Mouse (Mus musculus) ES-E14 (cell line): ENCODE measurements around the gene Rab17.

Experiments used
- MAFK ChIP-seq: IDR thresholded peaks from 2 replicates; pipeline ENCODE4 v1.6.1; 2014; ENCODE audit warnings: mild to moderate bottlenecking, low read depth, low read length, inconsistent platforms; ENCODE audit not compliant: insufficient read depth
- ZNF384 ChIP-seq: IDR thresholded peaks from 2 replicates; pipeline ENCODE4 v1.6.1; 2012; ENCODE audit warnings: low read depth, low read length, inconsistent platforms

- TF ChIP-seq MAFK, result no peak
- TF ChIP-seq ZNF384, result no peak
Measured at GRCm38 (mm10) chr1:90968649-90969048, 812 bp downstream of the Rab17 start.
